Mouse (Mus musculus) embryonic facial prominence, embryonic 14.5 days (tissue): ENCODE results near the gene Gm28168. TPM values are rescaled to one million over a fixed set of nuclear protein-coding genes. Genes with fewer than 3 reads are reported as not detected.
"Not testable (repeated sequence)": the region's sequence is repeated elsewhere in the genome, so short reads cannot be mapped to it uniquely, and the experiment has no call there.

Experiments
- ATAC-seq: fragments of 200-750 bp; cut with Nextera tagmentation; 2 replicates; pipeline ENCODE4 v1.8.0; 2017; ENCODE audit warnings: low read depth, moderate number of reproducible peaks, moderate TSS enrichment
- DNase-seq: peaks from one replicate; pipeline ENCODE4 v3.0.0-alpha.2; 2015; ENCODE audit warnings: low spot score
- H3K27ac ChIP-seq: fragments of 300-500 bp; sonication (generic); replicated peaks from 2 replicates; pipeline ENCODE4 v1.5.1; 2014; ENCODE audit warnings: low read depth, mild to moderate bottlenecking, low read length, moderate library complexity
- H3K27me3 ChIP-seq: fragments of 300-500 bp; sonication (generic); replicated peaks from 2 replicates; pipeline ENCODE4 v1.6.1; 2014; ENCODE audit warnings: low read length; ENCODE audit not compliant: control insufficient read depth, insufficient read depth
- H3K36me3 ChIP-seq: fragments of 300-500 bp; sonication (generic); 2 replicates; pipeline ENCODE4 v1.6.1; 2014; ENCODE audit warnings: low read length, mixed read lengths; ENCODE audit not compliant: control insufficient read depth, insufficient read depth
- H3K4me1 ChIP-seq: fragments of 300-500 bp; sonication (generic); 2 replicates; pipeline ENCODE4 v1.6.1; 2014; ENCODE audit warnings: antibody characterized with exemption, low read length; ENCODE audit not compliant: control insufficient read depth, insufficient read depth
- H3K4me2 ChIP-seq: fragments of 300-500 bp; sonication (generic); 2 replicates; pipeline ENCODE4 v1.6.1; 2014; ENCODE audit warnings: low read depth, mild to moderate bottlenecking, low read length, moderate library complexity, mixed read lengths
- H3K4me3 ChIP-seq: fragments of 300-500 bp; sonication (generic); 2 replicates; pipeline ENCODE4 v1.5.1; 2014; ENCODE audit warnings: low read depth, mild to moderate bottlenecking, low read length
- H3K9ac ChIP-seq: fragments of 300-500 bp; sonication (generic); 2 replicates; pipeline ENCODE4 v1.6.1; 2014; ENCODE audit warnings: low read depth, mild to moderate bottlenecking, low read length, moderate library complexity, mixed read lengths
- H3K9me3 ChIP-seq: fragments of 300-500 bp; sonication (generic); 2 replicates; pipeline ENCODE4 v1.6.1; 2016; ENCODE audit warnings: low read length; ENCODE audit not compliant: control insufficient read depth
- WGBS: fragments of 180-500 bp; shearing (Covaris S2); extraction: QIAGEN DNeasy Blood & Tissue Kit; methylation state at CpG from one replicate; pipeline ENCODE4 v1.1.7; 2014; 5-methylcytosine and 5-hydroxymethylcytosine counted together
- polyA plus RNA-seq: library from polyadenylated mRNA; unstranded; fragments of >200 nt; fragmentation: Nextera tagmentation; extraction: Ambion mirVana; gene quantifications from 2 replicates; pipeline ENCODE4 v1.2.1, GENCODE M21; 2014

The Gm28168 gene
- polyA plus RNA-seq: not detected in 2 replicates

DNA sequence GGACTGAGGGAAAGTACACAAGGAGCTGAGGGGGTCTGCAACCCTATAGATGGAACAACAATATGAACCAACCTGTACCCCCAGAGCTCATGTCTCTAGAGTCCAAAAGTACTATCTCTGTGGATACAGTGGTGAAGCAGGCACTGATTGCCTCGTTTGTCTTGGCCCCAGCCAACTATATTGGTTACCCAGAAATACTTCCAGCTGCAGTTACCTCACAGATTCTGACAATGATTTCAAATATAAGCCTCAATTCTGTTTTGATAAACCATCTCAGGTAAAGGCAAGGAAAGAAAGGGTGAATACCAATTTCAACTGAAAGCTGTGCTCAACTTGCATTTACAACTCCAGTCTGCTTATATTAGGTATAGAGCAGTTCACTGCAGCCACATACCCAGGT lies at the start of gene Gm28168:
Gm28168 (plus strand) TSS at position 301 of the 400 bp plus-strand sequence.
- not testable (repeated sequence) for H3K36me3 ChIP-seq, H3K4me3 ChIP-seq, DNase-seq, H3K9ac ChIP-seq, H3K9me3 ChIP-seq, H3K27ac ChIP-seq, ATAC-seq, H3K27me3 ChIP-seq, H3K4me2 ChIP-seq, H3K4me1 ChIP-seq
- 75% methylated on average over 1 of the region's 1 CpGs for WGBS

DNA sequence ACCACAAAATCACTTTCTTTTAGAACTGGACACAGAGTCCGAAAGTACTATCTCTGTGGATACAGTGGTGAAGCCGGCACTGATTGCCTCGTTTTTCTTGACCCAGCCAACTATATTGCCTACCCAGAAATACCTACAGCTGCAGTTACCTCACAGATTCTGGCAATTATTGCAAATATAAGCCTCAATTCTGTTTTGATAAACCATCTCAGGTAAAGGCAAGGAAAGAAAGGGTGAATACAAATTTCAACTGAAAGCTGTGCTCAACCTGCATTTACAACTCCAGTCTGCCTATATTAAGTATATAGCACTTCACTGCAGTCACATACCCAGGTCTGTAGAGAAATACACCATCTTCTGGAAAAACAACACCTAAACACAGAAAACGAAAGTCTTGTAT lies 37.8 kb downstream of the Gm28168 start, which contains the start of gene Gm7145:
Gm7145 (plus strand) TSS at position 301 of the 400 bp plus-strand sequence.
- H3K4me2 ChIP-seq: no peak within 1 kb of the TSS
- no peak within 1 kb of the TSS for H3K4me3 ChIP-seq
- no peaks in the 10 kb centered on the region for H3K27me3 ChIP-seq
- 73% methylated on average over 4 of the region's 4 CpGs for WGBS
- H3K4me1 ChIP-seq: no peaks in the 10 kb centered on the region
- ATAC-seq (no peak), DNase-seq (no peak)
- H3K9me3 ChIP-seq: 0 out of 2 replicates have a peak, but pooled peaks cover 6% of the 10 kb centered on the region
- no peak within 1 kb of the TSS for H3K9ac ChIP-seq
- H3K36me3 ChIP-seq: no peaks in the 10 kb centered on the region
- no peak within 1 kb of the TSS for H3K27ac ChIP-seq

Other genes with a start within 250 kb of the Gm28168 start
- gene Gm28363, start 230.9 kb upstream of the Gm28168 start, polyA plus RNA-seq: not detected in 2 replicates
- gene B020011L13Rik, start 146.9 kb upstream of the Gm28168 start, polyA plus RNA-seq: not detected in 2 replicates
- not detected in 2 replicates for gene Gm28360, start 97.9 kb upstream of the Gm28168 start, polyA plus RNA-seq
- not detected in 2 replicates for gene Gm7145, start 37.9 kb downstream of the Gm28168 start, polyA plus RNA-seq
- 0.07 and 0.31 TPM in 2 replicates for gene Gm29106, start 248.5 kb downstream of the Gm28168 start, polyA plus RNA-seq